Mouse (Mus musculus) Patski (cell line): ENCODE results near the gene Bfsp1. TPM values are rescaled to one million over a fixed set of nuclear protein-coding genes. Genes with fewer than 3 reads are reported as not detected.

Experiments
- ATAC-seq: fragments of 100-300 bp; one replicate; pipeline ENCODE4 v1.8.0; 2021
- CTCF ChIA-PET: fragments of 350-600 bp; sonication (Branson Sonifier 250); formaldehyde crosslinking; loops from one replicate; lab custom pipeline; 2022; ENCODE audit warnings: inconsistent platforms; lab: Charles Lee
- POLR2A ChIA-PET: fragments of 350-600 bp; sonication (Branson Sonifier 250); formaldehyde crosslinking; loops from one replicate; lab custom pipeline; 2022; ENCODE audit warnings: antibody characterized with exemption, inconsistent platforms; lab: Charles Lee
- DNase-seq: peaks from one replicate; pipeline ENCODE4 v3.0.0-alpha.2; 2011; ENCODE audit warnings: low read depth, low spot score
- H3K27me3 ChIP-seq: fragments of 371-371 bp; one replicate; pipeline ENCODE4 v1.5.1; 2021
- CTCF ChIP-seq: fragments of 100-300 bp; IDR thresholded peaks from one replicate; pipeline ENCODE4 v1.5.1; 2021
- in situ Hi-C: fragments of 300-500 bp; cut with MboI; formaldehyde crosslinking; loops from 3 replicates; pipeline ENCODE4 v1.11.1; 2018; ENCODE audit warnings: low pct_unique_long_range_greater_than_20kb, mixed read lengths
- polyA plus RNA-seq: library from polyadenylated mRNA; unstranded; gene quantifications from one replicate; pipeline ENCODE4 v1.2.3, GENCODE M21; 2021

Bfsp1 gene
- polyA plus RNA-seq, 1 experiment from 2014 or later, result 0.04 TPM

GRCm38 (mm10) chr2:143853447-143853846 is 9.5 kb downstream of the Bfsp1 start:
- no peaks in the 10 kb centered on the region for H3K27me3 ChIP-seq
- in situ Hi-C loops, result no loop called here
- no peak for DNase-seq
- CTCF ChIA-PET, result no interaction called here
- POLR2A ChIA-PET, result no interaction called here
- ATAC-seq, result no peak
- TF ChIP-seq CTCF, result no peak

- DNase-seq (no peak), ATAC-seq (no peak)
- CTCF ChIA-PET, result no interaction called here
- POLR2A ChIA-PET, result no interaction called here
- H3K27me3 ChIP-seq, result no peaks in the 10 kb centered on the region
- TF ChIP-seq CTCF, result no peak
- in situ Hi-C loops, result no loop called here
These were observed 10.4 kb downstream of the Bfsp1 start for GRCm38 (mm10) chr2:143852295-143853275.

DNA sequence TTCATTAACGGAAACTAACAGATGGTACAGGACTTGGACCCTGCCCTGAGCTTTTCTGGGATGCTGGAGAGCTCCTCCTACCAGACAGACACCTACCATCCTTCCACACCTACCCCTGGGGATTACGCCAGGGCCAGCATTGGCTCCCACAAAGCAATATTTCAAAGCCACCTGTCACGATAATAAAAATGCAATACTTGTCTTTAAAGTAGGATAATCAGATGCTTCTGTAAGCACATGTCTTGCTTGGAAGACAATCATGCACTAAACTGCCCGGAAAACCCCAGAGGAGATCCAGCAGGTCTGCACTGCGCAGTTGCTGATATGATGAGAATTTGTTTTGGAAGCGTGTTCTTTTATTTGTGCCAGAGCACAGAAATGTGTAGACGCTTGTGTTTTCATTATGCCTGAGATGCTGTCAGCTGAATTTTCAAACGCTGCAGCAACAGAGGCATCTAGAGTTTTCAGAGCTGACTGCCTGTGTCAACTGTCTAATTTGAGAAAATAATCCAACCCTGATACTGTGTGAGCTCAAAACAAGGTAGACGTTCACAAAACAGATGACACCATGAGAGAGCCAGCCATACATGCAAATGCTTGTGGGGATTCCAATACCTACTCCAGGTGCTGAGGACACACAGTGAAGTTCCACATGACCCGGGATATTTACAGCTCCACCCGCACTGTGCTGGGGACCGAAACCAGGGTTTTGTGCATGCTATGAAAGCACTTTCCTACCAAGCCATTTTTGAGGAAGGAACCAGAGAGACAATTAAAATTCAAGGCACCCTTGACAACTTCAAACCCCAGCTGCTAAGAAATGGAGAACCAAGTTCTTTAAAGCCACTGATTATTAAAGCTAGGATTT is 11.4 kb downstream of the Bfsp1 start:
- ChIA-PET POLR2A (no interaction called here), CTCF (no interaction called here)
- DNase-seq (no peak), ATAC-seq (no peak)
- in situ Hi-C loops, result no loop called here
- TF ChIP-seq CTCF, result no peak
- no peaks in the 10 kb centered on the region for H3K27me3 ChIP-seq

DNA sequence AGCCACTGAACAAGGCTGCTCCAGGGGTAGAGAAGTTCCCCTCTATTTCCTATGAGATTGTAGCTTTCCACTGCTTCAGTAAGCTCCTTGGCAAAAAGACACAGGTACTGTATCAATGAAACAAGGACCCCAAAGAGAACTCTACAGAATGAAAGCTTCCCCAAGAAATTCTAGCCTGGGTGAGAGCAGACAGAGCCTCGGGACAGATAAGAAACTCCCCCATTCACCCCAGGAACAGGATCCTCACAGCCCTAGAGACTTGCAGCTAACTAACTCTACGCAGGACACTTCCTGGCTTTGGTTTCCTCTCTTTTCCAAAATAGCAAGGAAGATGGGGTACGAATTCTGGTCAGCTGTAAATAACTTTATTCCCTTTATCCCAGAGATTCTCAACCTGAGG is 15.7 kb downstream of the Bfsp1 start:
- CTCF ChIA-PET, result no interaction called here
- no peak for TF ChIP-seq CTCF
- POLR2A ChIA-PET, result interaction anchor here (0.6 kb wide), 1 partner anchor 53 kb away, joined by 3 read pairs; no protein-coding TSS in a partner anchor
- in situ Hi-C loops, result no loop called here
- no peaks in the 10 kb centered on the region for H3K27me3 ChIP-seq
- DNase-seq, result no peak
- no peak for ATAC-seq

GRCm38 (mm10) chr2:143846799-143847198 is 16.2 kb downstream of the Bfsp1 start:
- ATAC-seq, result no peak
- DNase-seq, result no peak
- no peaks in the 10 kb centered on the region for H3K27me3 ChIP-seq
- ChIA-PET POLR2A (interaction anchor here (0.6 kb wide), 1 partner anchor 53 kb away, joined by 3 read pairs; no protein-coding TSS in a partner anchor), CTCF (interaction anchor here (1.9 kb wide), 1 partner anchor 15 kb away, joined by 5 read pairs; no protein-coding TSS in a partner anchor)
- TF ChIP-seq CTCF, result no peak
- in situ Hi-C loops, result no loop called here

- no peak for ATAC-seq
- no peak for TF ChIP-seq CTCF
- DNase-seq, result no peak
- CTCF ChIA-PET, result interaction anchor here (0.9 to 1.9 kb wide), 2 partner anchors 13 to 372 kb away, joined by 3 to 5 read pairs; no protein-coding TSS in a partner anchor
- no peaks in the 10 kb centered on the region for H3K27me3 ChIP-seq
- in situ Hi-C loops, result no loop called here
- POLR2A ChIA-PET, result no interaction called here
These were observed 18.2 kb downstream of the Bfsp1 start for GRCm38 (mm10) chr2:143844779-143845178.

- ChIA-PET POLR2A (no interaction called here), CTCF (no interaction called here)
- H3K27me3 ChIP-seq, result no peaks in the 10 kb centered on the region
- TF ChIP-seq CTCF, result no peak
- no peak for DNase-seq
- ATAC-seq, result no peak
- in situ Hi-C loops, result no loop called here
These were observed 21.4 kb downstream of the Bfsp1 start for GRCm38 (mm10) chr2:143841536-143841935.

- TF ChIP-seq CTCF, result no peak
- in situ Hi-C loops, result no loop called here
These were observed 22.1 kb downstream of the Bfsp1 start for GRCm38 (mm10) chr2:143840895-143841294.

GRCm38 (mm10) chr2:143839458-143839857 is 23.5 kb downstream of the Bfsp1 start:
- in situ Hi-C loops, result loop anchor here (5.0 to 10.0 kb wide), 3 partner anchors 378 to 615 kb away; no protein-coding TSS in a partner anchor
- POLR2A ChIA-PET, result no interaction called here
- DNase-seq (no peak), ATAC-seq (no peak)
- TF ChIP-seq CTCF, result no peak
- CTCF ChIA-PET, result no interaction called here
- no peaks in the 10 kb centered on the region for H3K27me3 ChIP-seq

More at GRCm38 (mm10) chr2:143840895-143841294, 22.1 kb downstream of the Bfsp1 start:
- POLR2A ChIA-PET, result no interaction called here
- ATAC-seq (no peak), DNase-seq (peak; percentile 9)
- CTCF ChIA-PET, result no interaction called here
- no peaks in the 10 kb centered on the region for H3K27me3 ChIP-seq

GRCm38 (mm10) chr2:143838698-143839097 is 24.3 kb downstream of the Bfsp1 start:
- no peaks in the 10 kb centered on the region for H3K27me3 ChIP-seq
- ChIA-PET CTCF (no interaction called here), POLR2A (no interaction called here)
- ATAC-seq, result no peak
- in situ Hi-C loops, result loop anchor here (5.0 to 10.0 kb wide), 3 partner anchors 379 to 616 kb away; no protein-coding TSS in a partner anchor
- peak; percentile 27 for TF ChIP-seq CTCF
- DNase-seq, result no peak
